Mouse (Mus musculus) heart, adult 2 months (tissue): Measurements from ENCODE around the gene Lmntd1. TPM values are rescaled to one million over a fixed set of nuclear protein-coding genes. Genes with fewer than 3 reads are reported as not detected.

Experiments used
- DNase-seq, 2 experiments: peaks; one replicate each; pipeline ENCODE4 v3.0.0; 2021
- H3K27ac ChIP-seq: fragments of 200-600 bp; 2 replicates; pipeline ENCODE4 v1.8.1; 2022
- H3K27me3 ChIP-seq: fragments of 200-500 bp; 2 replicates; pipeline ENCODE4 v1.6.1; 2012; ENCODE audit warnings: mild to moderate bottlenecking, low read length, inconsistent platforms, mixed read lengths; ENCODE audit not compliant: control insufficient read depth, insufficient read depth
- H3K36me3 ChIP-seq: fragments of 200-500 bp; 2 replicates; pipeline ENCODE4 v1.6.1; 2012; ENCODE audit warnings: low read length, inconsistent platforms; ENCODE audit not compliant: control insufficient read depth, insufficient read depth
- H3K4me1 ChIP-seq: fragments of 200-500 bp; 2 replicates; pipeline ENCODE4 v1.6.1; 2011; ENCODE audit warnings: low read length; ENCODE audit not compliant: control insufficient read depth, insufficient read depth
- H3K4me3 ChIP-seq: fragments of 200-600 bp; 2 replicates; pipeline ENCODE4 v1.8.1; 2022
- H3K79me2 ChIP-seq: fragments of 200-500 bp; replicated peaks from 2 replicates; pipeline ENCODE4 v1.6.1; 2012; ENCODE audit warnings: mild to moderate bottlenecking, inconsistent platforms, low read length, moderate library complexity, mixed read lengths; ENCODE audit not compliant: control insufficient read depth, insufficient read depth
- H3K9ac ChIP-seq: fragments of 200-500 bp; 2 replicates; pipeline ENCODE4 v1.6.1; 2012; ENCODE audit warnings: low read depth, mild to moderate bottlenecking, control low read depth, inconsistent platforms, low read length, mixed read lengths
- CTCF ChIP-seq: fragments of 200-600 bp; IDR thresholded peaks from 2 replicates; pipeline ENCODE4 v1.8.1; 2022; ENCODE audit warnings: antibody characterized with exemption, mild to moderate bottlenecking, moderate library complexity
- EP300 ChIP-seq: fragments of 200-500 bp; IDR thresholded peaks from 2 replicates; pipeline ENCODE4 v1.6.1; 2011; ENCODE audit warnings: low read depth, low read length, control low read depth; ENCODE audit not compliant: insufficient read depth
- POLR2A ChIP-seq: fragments of 200-500 bp; IDR thresholded peaks from 2 replicates; pipeline ENCODE4 v1.6.1; 2011; ENCODE audit warnings: mild to moderate bottlenecking, low read depth, low read length, control low read depth; ENCODE audit not compliant: insufficient read depth
- WGBS: fragments of 180-500 bp; shearing (Covaris S2); methylation state at CpG from one replicate; pipeline ENCODE4 v1.1.7; 2018; 5-methylcytosine and 5-hydroxymethylcytosine counted together
- intact Hi-C: fragments of 180-260 bp; cut with DNase I; formaldehyde crosslinking; loops from one replicate; pipeline ENCODE4 v1.15.1; 2025
- polyA plus RNA-seq: library from polyadenylated mRNA; depleted of rRNA; stranded (reverse); fragments of >200 nt; gene quantifications from 2 replicates; pipeline ENCODE4 v1.2.3, GENCODE M21; 2012
- total RNA-seq, 2 experiments: library from RNA; stranded (reverse); gene quantifications; 2 replicates each; pipeline ENCODE4 v1.2.3; 2021

Gene Lmntd1
- total and polyA plus RNA-seq, 3 experiments = 2.0 to 6.7 (median 2.2) TPM

DNA sequence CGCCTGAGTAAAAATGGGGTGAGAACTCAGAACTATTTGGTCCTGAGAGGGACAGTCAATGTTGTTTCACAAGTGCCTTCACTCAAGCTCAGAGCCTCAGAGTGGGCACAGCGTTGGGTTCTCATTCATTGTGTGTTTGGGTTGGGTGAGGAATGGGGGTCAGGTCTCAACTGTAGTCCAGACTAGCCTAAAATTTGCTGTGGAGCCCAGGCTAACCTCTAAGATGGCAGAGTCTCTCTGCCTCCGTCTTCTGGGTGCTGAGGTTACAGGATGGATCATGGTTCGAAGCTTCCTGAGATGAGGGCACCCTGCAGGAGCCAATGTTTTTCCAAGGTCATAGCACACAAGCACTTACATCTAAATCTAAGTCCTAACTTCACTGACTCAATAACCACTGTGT lies 37.4 kb downstream of the Lmntd1 start:
- no peak overlapping the region for H3K4me3 ChIP-seq

DNA sequence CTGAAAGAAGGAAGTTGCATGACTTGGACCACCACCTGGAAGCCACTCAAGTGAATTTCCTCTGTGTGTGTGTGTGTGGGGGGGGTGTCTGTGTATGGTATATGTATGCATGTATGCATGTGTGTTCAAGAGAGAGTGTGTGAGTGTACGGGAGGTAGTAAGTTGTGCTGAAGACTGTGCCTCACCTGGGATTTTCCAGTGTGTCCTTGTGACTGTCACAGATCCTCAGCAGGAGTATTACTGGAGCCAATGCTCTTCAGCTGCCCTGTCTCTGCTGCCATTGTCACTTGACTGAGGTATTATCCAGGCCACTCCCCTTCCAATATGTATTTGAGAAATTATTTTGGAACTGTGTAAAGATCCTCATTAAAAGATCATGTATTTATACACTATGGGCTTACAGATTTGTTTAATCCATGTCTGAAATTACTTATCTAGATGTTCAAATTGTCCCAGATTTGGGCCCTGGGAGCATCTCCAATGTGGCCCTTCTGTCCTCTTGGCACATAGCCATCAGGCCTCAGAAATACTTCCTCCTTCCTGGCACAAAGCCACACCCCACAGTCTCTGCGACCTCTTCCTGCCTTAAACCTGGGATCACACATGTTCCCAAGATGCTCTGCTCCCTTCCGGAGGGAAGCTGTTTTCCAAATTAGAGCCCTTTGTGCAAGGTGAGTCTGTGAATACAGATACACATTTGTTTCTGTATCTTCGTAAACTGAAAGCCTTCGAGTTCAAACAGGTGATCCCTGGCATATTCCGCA lies 40.7 kb downstream of the Lmntd1 start:
- 75% methylated on average over 6 of the region's 6 CpGs for whole genome bisulfite sequencing
- H3K9ac ChIP-seq = no peak overlapping the region
- H3K4me3 ChIP-seq = no peak overlapping the region
- H3K27ac ChIP-seq = no peak overlapping the region
- no peaks in the 10 kb centered on the region for H3K27me3 ChIP-seq
- TF ChIP-seq EP300 (no peak), POLR2A (no peak), CTCF (no peak)
- intact Hi-C loops = no loop called here
- peaks cover 2% of the 10 kb centered on the region; the same call in 1 of the 2 replicates for H3K4me1 ChIP-seq
- H3K79me2 ChIP-seq = no peaks in the 10 kb centered on the region
- H3K36me3 ChIP-seq = no peaks in the 10 kb centered on the region
- no peak for DNase-seq

More for the DNA sequence above, 37.4 kb downstream of the Lmntd1 start:
- Histone ChIP-seq H3K79me2 (no peaks in the 10 kb centered on the region), H3K9ac (no peak overlapping the region), H3K27ac (no peak overlapping the region), H3K4me1 (peaks cover 6% of the 10 kb centered on the region; the same call in 1 of the 2 replicates), H3K27me3 (no peaks in the 10 kb centered on the region), H3K36me3 (no peaks in the 10 kb centered on the region)
- WGBS = 92% methylated on average over 4 of the region's 4 CpGs
- TF ChIP-seq CTCF = no peak
- no peak for TF ChIP-seq POLR2A
- no peak for TF ChIP-seq EP300
- intact Hi-C loops = no loop called here
- DNase-seq = no peak

- Histone ChIP-seq H3K27me3 (no peaks in the 10 kb centered on the region), H3K79me2 (no peaks in the 10 kb centered on the region), H3K9ac (no peak overlapping the region), H3K36me3 (no peaks in the 10 kb centered on the region), H3K4me1 (peaks cover 1% of the 10 kb centered on the region; the same call in 1 of the 2 replicates), H3K27ac (no peak overlapping the region), H3K4me3 (no peak overlapping the region)
- 77% methylated on average over 3 of the region's 3 CpGs for WGBS
- intact Hi-C loops = no loop called here
- DNase-seq = no peak
- TF ChIP-seq POLR2A (no peak), EP300 (no peak), CTCF (no peak)
Measured at GRCm38 (mm10) chr6:145568701-145569100, 45.4 kb downstream of the Lmntd1 start.

GRCm38 (mm10) chr6:145567832-145568231 lies 46.3 kb downstream of the Lmntd1 start:
- Histone ChIP-seq H3K36me3 (no peaks in the 10 kb centered on the region), H3K4me3 (no peak overlapping the region), H3K9ac (no peak overlapping the region), H3K79me2 (no peaks in the 10 kb centered on the region), H3K4me1 (peaks cover 1% of the 10 kb centered on the region; the same call in 1 of the 2 replicates), H3K27me3 (no peaks in the 10 kb centered on the region), H3K27ac (no peak overlapping the region)
- no peak for DNase-seq
- intact Hi-C loops = no loop called here
- TF ChIP-seq CTCF (no peak), POLR2A (no peak), EP300 (no peak)
- 91% methylated on average over 3 of the region's 3 CpGs for WGBS

DNA sequence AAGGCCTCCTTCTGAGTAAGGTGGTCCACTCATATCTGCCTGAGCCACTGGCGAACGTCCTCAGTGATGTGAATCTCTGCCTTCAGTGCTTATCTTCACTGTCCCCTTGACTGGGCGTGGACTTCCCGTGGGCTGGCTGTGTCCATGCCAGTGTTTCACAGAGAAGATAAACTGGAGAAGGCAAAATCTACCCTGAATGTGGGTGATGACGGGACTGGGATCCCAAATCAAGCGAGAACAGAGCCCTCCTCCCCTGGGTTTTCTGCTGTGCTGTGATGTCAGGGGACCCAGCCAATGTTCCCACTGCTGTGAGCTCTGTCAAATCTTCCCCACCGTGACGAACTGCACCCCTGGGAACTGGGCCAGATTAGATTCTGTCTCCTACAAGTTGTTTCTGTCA lies 46.8 kb downstream of the Lmntd1 start:
- no peaks in the 10 kb centered on the region for H3K36me3 ChIP-seq
- H3K27ac ChIP-seq = no peak overlapping the region
- DNase-seq = no peak
- WGBS = 44% methylated on average over 8 of the region's 8 CpGs
- no peak overlapping the region for H3K4me3 ChIP-seq
- no peak for TF ChIP-seq POLR2A
- TF ChIP-seq CTCF = no peak
- no peak for TF ChIP-seq EP300
- no peak overlapping the region for H3K9ac ChIP-seq
- H3K79me2 ChIP-seq = no peaks in the 10 kb centered on the region
- no peaks in the 10 kb centered on the region for H3K27me3 ChIP-seq
- H3K4me1 ChIP-seq = peaks cover 1% of the 10 kb centered on the region; the same call in 1 of the 2 replicates
- intact Hi-C loops = no loop called here

DNA sequence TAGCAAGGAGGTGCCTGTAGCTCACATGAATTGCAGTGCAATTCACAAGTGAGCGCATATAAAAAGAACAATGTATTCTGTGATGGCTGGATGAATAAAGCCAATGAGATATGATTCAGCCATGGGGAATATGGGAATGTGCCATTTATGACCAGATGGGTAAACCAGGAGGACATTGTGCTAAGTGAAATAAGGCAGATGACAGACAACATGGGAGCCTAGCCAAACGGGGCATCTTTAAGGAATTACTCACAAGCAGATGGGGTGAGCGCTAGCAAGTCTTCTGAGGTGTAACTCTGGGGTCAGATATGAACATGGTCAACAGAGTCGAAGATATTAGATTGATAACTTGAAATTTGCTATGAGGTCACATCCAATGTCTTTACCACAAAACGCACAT lies 48.5 kb downstream of the Lmntd1 start:
- H3K4me1 ChIP-seq = peaks cover 1% of the 10 kb centered on the region; the same call in 1 of the 2 replicates
- no peaks in the 10 kb centered on the region for H3K79me2 ChIP-seq
- intact Hi-C loops = no loop called here
- no peak for TF ChIP-seq POLR2A
- no peak for TF ChIP-seq CTCF
- no peak for TF ChIP-seq EP300
- DNase-seq = no peak
- H3K27ac ChIP-seq = no peak overlapping the region
- no peak overlapping the region for H3K4me3 ChIP-seq
- H3K27me3 ChIP-seq = no peaks in the 10 kb centered on the region
- no peaks in the 10 kb centered on the region for H3K36me3 ChIP-seq
- WGBS = 93% methylated on average over 5 of the region's 5 CpGs
- H3K9ac ChIP-seq = no peak overlapping the region
